15 mouse cellular contexts compared by ENCODE assay signal in genomic region chr3:121282998-121283397, GRCm38 (mm10). TPM values are rescaled to one million over a fixed set of nuclear protein-coding genes. Genes with fewer than 3 reads are reported as not detected.
DNase-seq lines count a peak whose midpoint lies in the region; ATAC-seq and TF ChIP-seq lines count a peak whose summit lies in the region.
"Had no signal": no experiment of that assay in that cellular context is flagged by ENCODE, and none has a peak within 500 bp of the region (broad histone marks: within the 10 kb centered on the region; RNA-seq: fewer than 3 reads in every experiment).

TSS of gene Tmem56 (minus strand) at chr3:121283098.

- no peak within 1 kb of the TSS for H3K27ac ChIP-seq in cerebellum, adult 2 months (ENCODE audit: insufficient read depth, low read length)
- no peak within 1 kb of the TSS for H3K27ac ChIP-seq in testis, adult 2 months (ENCODE audit: control insufficient read depth, insufficient read depth, low read depth, low read length)
- H3K27ac ChIP-seq: forebrain, embryonic 12.5 days; midbrain, embryonic 15.5 days; neural tube, embryonic 13.5 days had no signal

- H3K27me3 ChIP-seq in cerebellum, adult 2 months (ENCODE audit: control insufficient read depth, insufficient read depth, low read length) = no peaks in the 10 kb centered on the region
- no peaks in the 10 kb centered on the region for H3K27me3 ChIP-seq in testis, adult 2 months (ENCODE audit: control insufficient read depth, insufficient read depth, low read length)
- H3K27me3 ChIP-seq: forebrain, embryonic 12.5 days; midbrain, embryonic 15.5 days; neural tube, embryonic 13.5 days had no signal

- H3K4me3 ChIP-seq in cerebellum, adult 2 months (replicated peaks; ENCODE audit: insufficient read depth, low read depth, low read length) = no peak within 1 kb of the TSS
- peak within 1 kb of the TSS; percentile 73 for H3K4me3 ChIP-seq in testis, adult 2 months (ENCODE audit: control insufficient read depth, low read depth, low read length)
- no peak within 1 kb of the TSS for H3K4me3 ChIP-seq in lung, adult 2 months (replicated peaks; ENCODE audit: extremely low read depth, low read depth, low read length)
- H3K4me3 ChIP-seq: forebrain, embryonic 12.5 days; midbrain, embryonic 15.5 days; neural tube, embryonic 13.5 days had no signal

- intact Hi-C loops in left cerebral cortex, postnatal 25 days (cut with DNase I) = no loop called here

- no peak for ATAC-seq in megakaryocyte, adult 5-6 weeks (ENCODE audit: poor library complexity, severe bottlenecking)
- ATAC-seq: inflammation-experienced regulatory T-cells, adult 6 months; midbrain, embryonic 15.5 days had no signal

- peaks cover 5% of the 10 kb centered on the region; the same call in 1 of the 2 replicates for H3K4me1 ChIP-seq in cerebellum, adult 2 months (ENCODE audit: control insufficient read depth, insufficient read depth, low read length)
- H3K4me1 ChIP-seq in testis, adult 2 months (ENCODE audit: control insufficient read depth, insufficient read depth, low read length) = no peaks in the 10 kb centered on the region
- H3K4me1 ChIP-seq in lung, adult 2 months (ENCODE audit: control insufficient read depth, insufficient read depth, low read length) = no peaks in the 10 kb centered on the region
- H3K4me1 ChIP-seq: forebrain, embryonic 12.5 days; midbrain, embryonic 15.5 days; neural tube, embryonic 13.5 days had no signal

- 87% methylated on average over 4 of the region's 4 CpGs for WGBS in cerebellum, adult 2 months
- 92% methylated on average over 4 of the region's 4 CpGs for WGBS in lung, adult 2 months

- DNase-seq in cerebellum, adult 2 months = no peak
- no peak for DNase-seq in cerebellum, adult 8-10 months
- DNase-seq in testis, postnatal 14 days (ENCODE audit: low spot score) = no peak
- DNase-seq in left cerebral cortex, postnatal 25 days (ENCODE audit: low spot score in 2 of 2) = no peak
- no peak for DNase-seq in MN1 (ENCODE audit: low spot score)
- DNase-seq in lung, adult 2 months = no peak
- DNase-seq: heart, postnatal 14 days; kidney, postnatal 25 days; thymus, postnatal 14 days had no signal

- no peaks in the 10 kb centered on the region for H3K36me3 ChIP-seq in testis, adult 2 months (ENCODE audit: control insufficient read depth, insufficient read depth, low read length)
- H3K36me3 ChIP-seq: forebrain, embryonic 12.5 days; midbrain, embryonic 15.5 days; neural tube, embryonic 13.5 days had no signal

- TF ChIP-seq POLR2A in cerebellum, adult 2 months (IDR thresholded peaks at IDR 0.05; ENCODE audit: borderline replicate concordance, insufficient read depth, low read length) = no peak
- peak; percentile 39; the same call in 1 of the 2 replicates for TF ChIP-seq POLR2A in testis, adult 2 months (IDR thresholded peaks at IDR 0.05; ENCODE audit: control insufficient read depth, low read depth, low read length)
- TF ChIP-seq POLR2A in lung, adult 2 months (IDR thresholded peaks at IDR 0.05; ENCODE audit: borderline replicate concordance, extremely low read depth, low read depth, low read length) = no peak

- no peak for TF ChIP-seq CTCF in cerebellum, adult 2 months (IDR thresholded peaks at IDR 0.05; ENCODE audit: borderline replicate concordance, insufficient read depth, low read depth, low read length)
- TF ChIP-seq CTCF in testis, adult 2 months (IDR thresholded peaks at IDR 0.05; ENCODE audit: control insufficient read depth, insufficient read depth, insufficient replicate concordance, low read depth, low read length) = no peak
- no peak for TF ChIP-seq CTCF in lung, adult 2 months (IDR thresholded peaks at IDR 0.05; ENCODE audit: insufficient read depth, low read length)

RNA-seq across cellular contexts. Expression of gene Tmem56, which starts in this region (rescaled TPM):
- 31.2 and 35.4 TPM in 2 replicates for polyA plus RNA-seq in cerebellum, adult 2 months (2012; rRNA removed)
- polyA plus RNA-seq in testis, adult 2 months (2012; rRNA removed) = 158 and 227 TPM in 2 replicates
- total RNA-seq in left cerebral cortex, postnatal 25 days (2021) = 10 to 100 TPM; 47.1 to 47.3 TPM
- total RNA-seq in megakaryocyte, adult 5-6 weeks (2015) = 2.0 and 3.0 TPM in 2 replicates
- 0.70 and 1.7 TPM in 2 replicates for total RNA-seq in megakaryocyte, adult 5-6 weeks (2017)
- polyA plus RNA-seq in lung, adult 2 months (2012; rRNA removed) = 2.3 TPM in 2 replicates
- polyA plus RNA-seq: inflammation-experienced regulatory T-cells, adult 6 months had no signal

Comparison
In these comparisons a context has a peak if more than half of its experiments do, and no peak if none do; other contexts are left out.
1. RNA of gene Tmem56 (total RNA-seq): 47.1 to 47.3 TPM in left cerebral cortex, postnatal 25 days; 0.70 to 3.0 TPM in megakaryocyte, adult 5-6 weeks; every median in the first group is over 10 times any median in the second.